8 mouse cellular contexts compared by ENCODE assay signal in the genomic region with DNA sequence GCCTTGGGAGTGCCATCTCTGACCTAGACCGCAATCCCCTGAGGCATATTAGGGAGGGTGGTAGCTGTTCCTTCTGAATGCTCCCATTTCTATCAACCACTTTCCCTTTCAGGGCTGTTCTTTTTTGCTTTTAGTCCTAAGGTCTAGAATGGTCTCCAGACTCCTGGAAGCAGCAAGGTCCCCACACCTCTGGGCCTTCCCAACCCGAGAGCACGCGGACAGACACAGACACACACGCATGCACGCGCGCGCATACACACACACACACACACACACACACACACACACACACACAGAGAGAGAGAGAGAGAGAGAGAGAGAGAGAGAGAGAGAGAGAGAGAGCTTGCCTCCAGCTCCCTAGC. TPM values are rescaled to one million over a fixed set of nuclear protein-coding genes. Genes with fewer than 3 reads are reported as not detected.
DNase-seq lines count a peak whose midpoint lies in the region; ATAC-seq and TF ChIP-seq lines count a peak whose summit lies in the region.

No protein-coding gene starts in this region.

- no peak for TF ChIP-seq EP300 in liver, embryonic 14.5 days (IDR thresholded peaks at IDR 0.05; ENCODE audit: low read depth)

- no peak overlapping the region for H3K9ac ChIP-seq in neural tube, embryonic 11.5 days (ENCODE audit: low read length)
- H3K9ac ChIP-seq in liver, embryonic 14.5 days (replicated peaks): no peak overlapping the region

- 38% methylated on average over 9 of the region's 9 CpGs for WGBS in heart, embryonic 10.5 days
- WGBS in neural tube, embryonic 11.5 days: 27% methylated on average over 4 of the region's 9 CpGs
- whole genome bisulfite sequencing in liver, embryonic 14.5 days (ENCODE audit: insufficient replicate concordance): 52% methylated on average over 9 of the region's 9 CpGs

- H3K27me3 ChIP-seq in heart, embryonic 10.5 days (ENCODE audit: insufficient read depth, poor library complexity, severe bottlenecking): peaks cover 52% of the 10 kb centered on the region
- peaks cover 24% of the 10 kb centered on the region for H3K27me3 ChIP-seq in neural tube, embryonic 11.5 days (ENCODE audit: control insufficient read depth, insufficient read depth, low read length)
- peaks cover 20% of the 10 kb centered on the region for H3K27me3 ChIP-seq in liver, embryonic 14.5 days (ENCODE audit: control insufficient read depth, insufficient read depth, low read length)

- no peak for TF ChIP-seq CTCF in liver, embryonic 14.5 days (IDR thresholded peaks at IDR 0.05; ENCODE audit: low read depth)

- DNase-seq in heart, embryonic 10.5 days (ENCODE audit: low spot score): no peak
- no peak for DNase-seq in heart, adult 11 months
- DNase-seq in neural tube, embryonic 11.5 days (ENCODE audit: low spot score): no peak
- no peak for DNase-seq in neural tube, embryonic 10.5 days (ENCODE audit: extremely low spot score, low spot score)
- DNase-seq in liver, embryonic 14.5 days (ENCODE audit: low read depth in 3 of 3, low spot score in 3 of 3): no peak
- DNase-seq in thymus, postnatal 25 days: no peak
- DNase-seq in right cerebral cortex, postnatal 25 days: no peak

- no peak overlapping the region for H3K27ac ChIP-seq in heart, embryonic 10.5 days
- no peak overlapping the region for H3K27ac ChIP-seq in neural tube, embryonic 11.5 days (ENCODE audit: low read depth, low read length)
- no peak overlapping the region for H3K27ac ChIP-seq in liver, embryonic 14.5 days

- peak overlapping the region; percentile 75 for H3K4me2 ChIP-seq in neural tube, embryonic 11.5 days (ENCODE audit: low read depth)
- H3K4me2 ChIP-seq in liver, embryonic 14.5 days (ENCODE audit: low read depth): peak overlapping the region; percentile 51

- no peaks in the 10 kb centered on the region for H3K36me3 ChIP-seq in heart, embryonic 10.5 days
- H3K36me3 ChIP-seq in neural tube, embryonic 11.5 days (ENCODE audit: control insufficient read depth, insufficient read depth, low read length): no peaks in the 10 kb centered on the region
- H3K36me3 ChIP-seq in liver, embryonic 14.5 days (replicated peaks; ENCODE audit: control insufficient read depth, insufficient read depth, low read depth): no peaks in the 10 kb centered on the region

- ATAC-seq in neural tube, embryonic 11.5 days (ENCODE audit: insufficient read depth, low FRiP score, low TSS enrichment): 0 out of 2 replicates have a peak, but pooled peaks have one; percentile 8
- no peak for ATAC-seq in liver, embryonic 14.5 days (ENCODE audit: insufficient read depth)
- no peak for ATAC-seq in CD4-positive, CD25-positive, alpha-beta regulatory T cell, adult 4 months

- peak overlapping the region; percentile 70 for H3K4me3 ChIP-seq in heart, embryonic 10.5 days
- peak overlapping the region; percentile 50 for H3K4me3 ChIP-seq in neural tube, embryonic 11.5 days (ENCODE audit: low read depth, low read length)
- H3K4me3 ChIP-seq in liver, embryonic 14.5 days (ENCODE audit: insufficient read depth in 1 of 2, low read depth in 2 of 2, low read length in 2 of 2): no peak overlapping the region

- H3K9me3 ChIP-seq in heart, embryonic 10.5 days: no peaks in the 10 kb centered on the region
- no peaks in the 10 kb centered on the region for H3K9me3 ChIP-seq in neural tube, embryonic 11.5 days (ENCODE audit: control insufficient read depth, low read length)
- H3K9me3 ChIP-seq in liver, embryonic 14.5 days (ENCODE audit: control insufficient read depth, low read length): no peaks in the 10 kb centered on the region

- H3K4me1 ChIP-seq in heart, embryonic 10.5 days: no peaks in the 10 kb centered on the region
- H3K4me1 ChIP-seq in neural tube, embryonic 11.5 days (ENCODE audit: control insufficient read depth, insufficient read depth, low read length): no peaks in the 10 kb centered on the region; the same call in 1 of the 2 replicates
- no peaks in the 10 kb centered on the region for H3K4me1 ChIP-seq in liver, embryonic 14.5 days (replicated peaks; ENCODE audit: control insufficient read depth in 2 of 2, insufficient read depth in 2 of 2, low read length in 1 of 2)

RNA-seq across cellular contexts. Expression of a gene that starts 0.4 kb away (rescaled TPM):
- polyA plus RNA-seq in heart, embryonic 10.5 days (2016; fragmentation: Nextera tagmentation; extraction: Ambion mirVana): 2.8 and 3.3 TPM in 2 replicates
- 12.4 and 15.7 TPM in 2 replicates for polyA plus RNA-seq in neural tube, embryonic 11.5 days (2014; fragmentation: Nextera tagmentation; extraction: Ambion mirVana)
- 0.25 and 0.28 TPM in 2 replicates for polyA plus RNA-seq in liver, embryonic 14.5 days (2012; rRNA removed)
- 0.11 and 0.37 TPM in 2 replicates for polyA plus RNA-seq in liver, embryonic 14.5 days (2014; fragmentation: Nextera tagmentation; extraction: Ambion mirVana)
- polyA plus RNA-seq in CD4-positive, CD25-positive, alpha-beta regulatory T cell, adult 4 months (2017; shearing (Covaris generic)): not detected

Comparison
In these comparisons a context has a peak if more than half of its experiments do, and no peak if none do; other contexts are left out.
1. H3K4me3 ChIP-seq: peak in heart, embryonic 10.5 days (single experiment) and neural tube, embryonic 11.5 days (single experiment); none in liver, embryonic 14.5 days (0 of 2).